Mouse (Mus musculus): ENCODE measurements around the gene Acad10. TPM values are rescaled to one million over a fixed set of nuclear protein-coding genes. Genes with fewer than 3 reads are reported as not detected.
"Not testable (repeated sequence)": the region's sequence is repeated elsewhere in the genome, so short reads cannot be mapped to it uniquely, and the experiment has no call there.

Gene Acad10
- polyA plus RNA-seq, 1 experiment from 2014 or later, result 1.9 TPM

DNA sequence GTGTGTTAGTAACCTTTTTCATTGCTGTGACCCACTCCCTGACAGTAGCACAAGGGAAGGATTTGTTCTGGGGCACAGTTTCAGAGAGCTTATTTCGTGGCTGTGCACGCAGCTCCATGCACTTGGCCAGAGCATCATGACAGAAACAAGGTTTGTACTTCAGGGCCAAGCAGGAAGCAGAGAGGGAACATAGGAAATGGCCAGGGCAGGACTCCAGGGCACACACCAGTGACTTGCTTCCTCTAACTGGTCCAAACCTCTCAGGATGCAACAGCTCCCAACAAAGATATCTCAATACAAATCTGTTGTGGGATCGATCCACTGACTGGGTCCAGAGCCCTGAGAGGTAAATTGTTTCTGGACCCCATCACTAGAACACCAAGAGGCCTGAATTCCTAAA lies 45.4 kb downstream of the Acad10 start:
- H3K27me3 ChIP-seq; H3K4me3 ChIP-seq; H3K9me3 ChIP-seq; H3K36me3 ChIP-seq; H3K27ac ChIP-seq; H3K9ac ChIP-seq; H3K4me2 ChIP-seq; H3K4me1 ChIP-seq; ATAC-seq (ENCODE audit: insufficient number of reproducible peaks, insufficient read depth, low FRiP score, low TSS enrichment, low read depth): not testable (repeated sequence)
- WGBS, result 83% methylated on average over 3 of the region's 3 CpGs

DNA sequence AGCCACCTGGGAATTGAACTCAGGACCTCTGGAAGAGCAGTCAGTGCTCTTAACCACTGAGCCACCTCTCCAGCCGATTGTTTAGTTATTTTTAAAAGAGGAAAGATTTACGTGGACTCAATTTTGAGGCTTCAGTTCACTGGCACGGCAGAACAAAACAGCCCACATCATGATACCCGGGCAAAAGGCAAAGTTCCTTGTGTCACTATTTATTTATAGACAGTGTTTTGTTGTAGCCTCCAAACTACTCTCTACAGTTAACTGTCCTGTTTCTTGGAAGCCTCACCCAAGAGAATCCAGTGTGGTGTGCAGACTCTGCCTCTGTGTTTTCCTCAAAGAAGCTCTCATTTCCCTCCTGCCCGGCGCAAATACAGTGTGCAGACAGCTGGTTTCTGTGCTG lies 48.3 kb downstream of the Acad10 start:
- H3K27ac ChIP-seq, result no peak overlapping the region
- ATAC-seq (ENCODE audit: insufficient number of reproducible peaks, insufficient read depth, low FRiP score, low TSS enrichment, low read depth), result no peak
- no peaks in the 10 kb centered on the region for H3K27me3 ChIP-seq
- WGBS, result 84% methylated on average over 6 of the region's 6 CpGs
- no peaks in the 10 kb centered on the region for H3K9me3 ChIP-seq
- no peaks in the 10 kb centered on the region for H3K4me1 ChIP-seq
- H3K9ac ChIP-seq, result no peak overlapping the region
- no peak overlapping the region for H3K4me2 ChIP-seq
- H3K4me3 ChIP-seq, result no peak overlapping the region
- no peaks in the 10 kb centered on the region for H3K36me3 ChIP-seq

DNA sequence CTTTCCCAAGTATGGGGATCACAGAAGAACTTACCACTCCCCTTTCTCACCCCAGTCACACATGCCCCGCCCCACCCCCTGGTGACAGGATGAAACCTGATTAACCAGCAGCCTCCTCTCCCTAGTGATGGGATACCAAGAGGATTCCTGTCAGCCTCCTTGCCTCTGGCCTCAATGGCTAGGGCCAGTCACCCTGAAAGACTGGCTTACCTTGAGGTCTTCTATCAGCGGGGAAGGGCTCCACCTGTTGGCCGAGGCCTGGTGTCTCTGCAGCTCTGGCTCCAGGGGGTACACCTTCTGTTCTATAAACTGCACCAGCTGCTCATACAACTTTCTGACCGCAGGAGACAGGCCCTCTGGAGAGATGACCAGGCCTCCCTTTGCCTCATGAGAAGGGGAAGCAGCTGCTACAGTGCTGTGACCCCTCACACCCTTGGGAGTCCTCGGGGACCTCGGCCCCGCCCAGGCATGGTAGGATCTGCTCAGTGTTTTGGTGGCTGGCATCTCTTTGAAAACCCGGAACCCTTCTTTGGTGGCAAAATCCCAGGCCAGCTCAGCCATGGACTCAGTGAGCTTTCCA lies 50.7 kb downstream of the Acad10 start:
- 56% methylated on average over 8 of the region's 8 CpGs for WGBS
- H3K27ac ChIP-seq; H3K4me1 ChIP-seq; H3K4me3 ChIP-seq; H3K27me3 ChIP-seq; H3K4me2 ChIP-seq; H3K36me3 ChIP-seq; ATAC-seq (ENCODE audit: insufficient number of reproducible peaks, insufficient read depth, low FRiP score, low TSS enrichment, low read depth); H3K9ac ChIP-seq; H3K9me3 ChIP-seq: not testable (repeated sequence)

DNA sequence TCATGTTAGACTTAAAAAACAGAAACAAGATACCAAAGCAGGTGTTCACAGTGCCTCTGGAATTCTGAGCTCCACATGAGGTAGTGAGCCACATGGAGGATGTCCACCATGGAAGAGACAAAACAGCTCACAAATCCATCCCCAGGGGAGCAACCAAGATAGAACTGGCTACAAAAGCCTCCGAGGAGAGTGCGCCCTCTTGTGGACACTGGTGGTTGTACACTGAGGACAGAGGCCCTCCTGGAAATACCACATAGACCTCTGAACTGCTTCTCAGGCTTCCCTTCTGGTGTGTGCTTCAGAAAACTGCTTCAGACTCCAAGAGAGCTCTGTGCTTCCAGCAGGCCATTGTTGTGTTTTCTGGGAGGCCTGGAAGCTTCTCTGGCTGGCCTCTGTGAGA lies 54.2 kb downstream of the Acad10 start:
- no peak overlapping the region for H3K9ac ChIP-seq
- 0 out of 2 replicates have a peak, but pooled peaks cover 6% of the 10 kb centered on the region for H3K4me1 ChIP-seq
- H3K4me3 ChIP-seq, result no peak overlapping the region
- H3K27me3 ChIP-seq, result no peaks in the 10 kb centered on the region
- no peaks in the 10 kb centered on the region for H3K9me3 ChIP-seq
- ATAC-seq (ENCODE audit: insufficient number of reproducible peaks, insufficient read depth, low FRiP score, low TSS enrichment, low read depth), result no peak
- no peak overlapping the region for H3K4me2 ChIP-seq
- H3K36me3 ChIP-seq, result no peaks in the 10 kb centered on the region
- WGBS, result 0% methylated on average over 2 of the region's 2 CpGs
- no peak overlapping the region for H3K27ac ChIP-seq

DNA sequence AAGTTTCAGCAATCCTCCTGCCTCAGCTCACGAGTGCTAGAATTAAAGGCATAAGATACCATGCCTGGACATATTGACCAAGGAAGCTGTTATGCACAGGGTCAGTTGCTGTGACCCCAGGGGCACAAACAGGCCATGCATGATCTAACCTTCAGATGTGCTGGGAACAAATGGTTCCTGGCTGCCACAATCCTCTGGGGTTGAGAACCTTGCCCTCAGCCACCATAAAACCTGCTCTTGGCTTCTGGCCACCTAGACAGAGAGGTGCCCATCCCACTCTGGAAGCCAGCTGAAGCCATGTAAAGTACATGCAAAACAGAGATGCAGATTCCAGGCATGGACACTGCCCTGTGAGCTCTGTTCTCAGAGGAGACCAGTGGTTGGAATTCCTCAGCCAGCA lies 56.5 kb downstream of the Acad10 start:
- not testable (repeated sequence) for H3K36me3 ChIP-seq; H3K4me2 ChIP-seq; H3K27ac ChIP-seq; H3K4me3 ChIP-seq; H3K9me3 ChIP-seq; H3K4me1 ChIP-seq; H3K9ac ChIP-seq; H3K27me3 ChIP-seq; ATAC-seq (ENCODE audit: insufficient number of reproducible peaks, insufficient read depth, low FRiP score, low TSS enrichment, low read depth)
- WGBS, result 80% methylated on average over 1 of the region's 1 CpGs

DNA sequence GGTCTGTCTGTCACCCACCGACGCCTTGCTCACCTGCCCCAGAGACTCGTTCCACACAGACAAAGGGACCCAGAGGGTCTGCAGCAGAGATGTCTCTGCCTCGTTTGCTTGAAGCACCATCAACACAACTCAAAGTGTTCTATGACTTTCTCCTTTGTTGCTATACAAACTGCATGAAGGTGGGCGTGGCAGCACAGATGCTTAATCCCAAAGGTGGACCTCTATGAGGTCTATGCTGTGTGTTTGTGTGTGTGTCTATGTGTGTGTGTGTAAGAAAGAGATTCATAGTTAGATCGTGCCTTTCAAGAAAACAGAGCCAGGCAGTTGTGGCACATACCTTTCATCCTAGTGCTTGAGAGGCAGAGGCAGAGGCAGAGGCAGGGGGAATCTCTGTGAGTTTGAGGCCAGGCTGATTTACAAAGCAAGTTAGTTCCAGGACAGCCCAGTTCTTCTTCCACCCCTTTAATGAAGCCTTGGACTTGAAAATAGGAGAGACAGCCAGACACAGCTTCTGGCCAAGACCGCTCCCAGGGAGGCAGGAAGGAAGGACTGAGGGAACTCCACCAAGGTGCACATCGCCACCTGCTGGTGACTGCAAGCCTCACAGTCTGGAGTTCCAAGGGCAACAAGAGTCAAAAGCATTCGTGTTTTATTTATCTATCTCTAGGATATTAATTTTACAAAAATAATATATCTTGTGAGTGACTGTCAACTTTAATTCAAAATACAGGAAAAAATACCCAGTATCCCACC lies 58.6 kb downstream of the Acad10 start:
- Histone ChIP-seq H3K27ac (no peak overlapping the region), H3K4me2 (no peak overlapping the region; the same call in 1 of the 2 replicates)
- 31% methylated on average over 9 of the region's 9 CpGs for WGBS

DNA sequence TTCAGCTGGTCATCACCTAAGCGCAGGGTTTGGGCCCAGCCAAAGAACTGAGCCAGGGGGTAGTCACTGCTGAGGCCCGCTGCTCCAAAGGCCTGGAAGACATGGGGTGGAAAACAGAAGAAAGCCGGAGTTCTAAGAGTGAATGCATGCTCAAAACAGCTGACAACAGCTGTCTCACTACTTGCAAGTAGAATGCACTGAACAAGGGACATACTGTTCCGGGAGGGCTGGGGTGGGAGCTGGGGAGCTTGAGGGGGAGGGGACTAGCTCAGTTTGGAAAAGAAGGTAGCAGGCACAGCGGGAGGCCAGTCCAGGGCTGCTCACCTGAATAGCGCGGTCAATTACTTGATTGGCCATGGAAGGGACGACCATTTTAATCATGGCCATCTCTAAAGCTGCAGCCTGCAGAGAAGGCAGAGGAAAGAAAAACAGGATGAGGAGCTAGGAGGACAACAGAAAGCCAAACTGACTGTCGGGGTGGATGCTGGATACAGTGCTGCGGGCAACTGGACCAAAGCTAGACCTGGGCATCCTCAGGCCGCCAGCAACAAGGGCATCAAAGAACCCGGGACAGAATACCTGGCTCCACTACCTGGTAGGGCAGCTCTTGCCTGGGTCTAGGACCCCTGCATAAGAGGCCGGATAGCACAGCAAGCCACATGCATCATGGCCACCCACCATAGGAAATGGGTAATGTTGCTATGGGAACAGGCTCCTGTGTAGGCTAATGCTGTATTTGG lies 61.3 kb downstream of the Acad10 start:
- Histone ChIP-seq H3K4me2 (no peak overlapping the region), H3K4me1 (peaks cover 10% of the 10 kb centered on the region), H3K4me3 (no peak overlapping the region), H3K27me3 (no peaks in the 10 kb centered on the region), H3K9ac (peak overlapping the region; percentile 16; the same call in 1 of the 2 replicates), H3K27ac (no peak overlapping the region), H3K36me3 (no peaks in the 10 kb centered on the region), H3K9me3 (no peaks in the 10 kb centered on the region)
- WGBS, result 50% methylated on average over 13 of the region's 13 CpGs
- ATAC-seq (ENCODE audit: insufficient number of reproducible peaks, insufficient read depth, low FRiP score, low TSS enrichment, low read depth), result no peak

More for the DNA sequence above, 58.6 kb downstream of the Acad10 start:
- ATAC-seq (ENCODE audit: insufficient number of reproducible peaks, insufficient read depth, low FRiP score, low TSS enrichment, low read depth), result no peak
- Histone ChIP-seq H3K36me3 (no peaks in the 10 kb centered on the region), H3K4me1 (peaks cover 6% of the 10 kb centered on the region; the same call in 1 of the 2 replicates), H3K9ac (no peak overlapping the region), H3K27me3 (no peaks in the 10 kb centered on the region), H3K9me3 (no peaks in the 10 kb centered on the region), H3K4me3 (no peak overlapping the region)

DNA sequence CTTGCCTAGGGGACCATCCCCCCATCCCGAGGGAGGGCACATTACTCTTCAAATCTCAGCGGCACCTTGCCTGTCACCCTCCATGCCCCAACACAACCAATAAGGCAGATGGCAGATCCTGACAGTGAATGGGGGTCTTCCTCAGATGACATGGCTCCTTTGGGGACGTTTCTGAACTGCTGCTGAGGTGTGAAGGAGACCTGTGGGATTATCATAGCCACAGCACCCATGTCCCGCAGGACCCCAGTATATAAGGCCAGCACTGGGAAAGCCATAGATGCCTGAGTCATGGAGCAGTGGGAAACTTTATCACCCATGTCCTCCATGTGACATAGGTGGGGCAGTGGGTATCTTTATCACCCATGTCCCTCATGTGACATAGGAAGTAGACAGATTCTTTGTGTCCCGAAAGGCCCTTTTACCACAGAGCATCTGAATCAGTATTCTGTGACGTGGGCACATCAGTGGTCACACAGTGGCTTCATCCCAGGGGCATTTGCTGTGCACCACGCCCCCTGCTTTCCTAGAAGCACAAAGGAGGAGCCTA lies 62.2 kb downstream of the Acad10 start:
- no peak overlapping the region for H3K4me3 ChIP-seq
- no peak overlapping the region for H3K4me2 ChIP-seq
- H3K9me3 ChIP-seq, result no peaks in the 10 kb centered on the region
- H3K27me3 ChIP-seq, result no peaks in the 10 kb centered on the region
- no peak for ATAC-seq (ENCODE audit: insufficient number of reproducible peaks, insufficient read depth, low FRiP score, low TSS enrichment, low read depth)
- H3K36me3 ChIP-seq, result no peaks in the 10 kb centered on the region
- H3K27ac ChIP-seq, result no peak overlapping the region
- no peak overlapping the region; the same call in 1 of the 2 replicates for H3K9ac ChIP-seq
- WGBS, result 77% methylated on average over 7 of the region's 7 CpGs
- peaks cover 13% of the 10 kb centered on the region for H3K4me1 ChIP-seq

DNA sequence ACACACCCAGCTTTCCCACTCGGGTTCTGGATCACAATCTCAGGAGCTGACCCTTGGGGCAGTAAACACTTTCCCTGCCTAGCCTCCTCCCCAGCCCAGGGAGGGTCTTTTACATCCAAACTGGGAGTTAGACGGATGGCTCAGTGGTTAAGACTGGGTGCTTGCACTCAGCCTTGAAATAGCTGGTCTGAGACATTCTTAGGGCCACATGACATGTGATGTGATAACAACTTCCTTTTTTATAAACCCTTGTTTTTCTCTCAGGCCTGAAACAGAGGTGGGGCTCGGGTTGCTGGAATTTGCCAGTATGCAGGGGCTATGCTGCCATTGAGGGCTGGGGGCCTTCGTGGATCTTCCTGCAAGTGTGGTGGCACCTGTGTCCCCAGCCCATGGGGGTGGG lies 63.0 kb downstream of the Acad10 start:
- no peaks in the 10 kb centered on the region for H3K9me3 ChIP-seq
- H3K27me3 ChIP-seq, result no peaks in the 10 kb centered on the region
- 68% methylated on average over 4 of the region's 4 CpGs for WGBS
- no peak overlapping the region for H3K4me3 ChIP-seq
- no peak overlapping the region for H3K4me2 ChIP-seq
- ATAC-seq (ENCODE audit: insufficient number of reproducible peaks, insufficient read depth, low FRiP score, low TSS enrichment, low read depth), result no peak
- no peak overlapping the region for H3K27ac ChIP-seq
- no peak overlapping the region for H3K9ac ChIP-seq
- peaks cover 20% of the 10 kb centered on the region for H3K4me1 ChIP-seq
- no peaks in the 10 kb centered on the region for H3K36me3 ChIP-seq

DNA sequence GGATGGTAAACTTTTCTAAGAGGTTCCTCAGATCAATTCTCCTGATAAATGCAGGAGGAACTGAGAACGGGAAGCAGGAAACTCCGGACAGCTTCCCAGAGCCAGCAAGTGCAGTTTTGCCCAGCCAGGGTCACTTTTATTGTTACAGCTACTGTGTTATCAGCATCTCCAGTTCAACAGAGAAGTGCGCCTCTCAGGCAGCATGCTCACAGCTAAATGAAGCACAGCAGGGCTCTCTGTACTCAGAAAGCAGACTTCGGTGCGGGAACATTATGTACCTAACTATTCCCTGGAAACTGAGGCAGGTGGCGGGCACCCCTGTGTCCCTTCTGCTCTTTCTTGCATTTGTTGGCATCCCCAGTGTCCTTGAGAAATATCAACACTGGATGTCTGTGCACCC lies 64.1 kb downstream of the Acad10 start:
- Histone ChIP-seq H3K4me2 (no peak overlapping the region), H3K36me3 (no peaks in the 10 kb centered on the region), H3K9ac (no peak overlapping the region), H3K9me3 (no peaks in the 10 kb centered on the region), H3K27ac (no peak overlapping the region), H3K4me3 (no peak overlapping the region), H3K27me3 (no peaks in the 10 kb centered on the region), H3K4me1 (peaks cover 25% of the 10 kb centered on the region)
- ATAC-seq (ENCODE audit: insufficient number of reproducible peaks, insufficient read depth, low FRiP score, low TSS enrichment, low read depth), result no peak
- 80% methylated on average over 6 of the region's 6 CpGs for WGBS

DNA sequence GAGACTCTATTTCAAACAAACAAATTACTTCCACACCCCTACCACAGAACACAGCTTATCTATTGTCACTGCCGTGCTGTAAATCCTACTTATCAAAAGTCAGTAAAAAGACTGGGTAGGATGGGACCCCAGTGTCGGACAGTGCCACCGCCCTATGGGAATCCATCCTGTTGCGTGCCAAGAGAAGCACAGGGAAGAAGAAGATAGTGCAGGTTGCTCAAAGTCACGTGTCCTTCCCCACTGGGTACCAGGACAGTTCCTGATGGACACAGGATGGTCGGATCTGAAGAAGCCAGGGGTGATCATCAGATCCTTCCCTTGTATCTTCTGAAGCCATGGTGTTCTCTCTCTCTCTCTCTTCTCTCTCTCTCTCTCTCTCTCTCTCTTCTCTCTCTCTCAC lies 64.6 kb downstream of the Acad10 start:
- no peak overlapping the region for H3K4me3 ChIP-seq
- H3K9me3 ChIP-seq, result no peaks in the 10 kb centered on the region
- H3K9ac ChIP-seq, result no peak overlapping the region
- no peak for ATAC-seq (ENCODE audit: insufficient number of reproducible peaks, insufficient read depth, low FRiP score, low TSS enrichment, low read depth)
- peaks cover 26% of the 10 kb centered on the region for H3K4me1 ChIP-seq
- no peaks in the 10 kb centered on the region for H3K27me3 ChIP-seq
- no peak overlapping the region for H3K4me2 ChIP-seq
- H3K36me3 ChIP-seq, result no peaks in the 10 kb centered on the region
- WGBS, result 82% methylated on average over 6 of the region's 6 CpGs
- no peak overlapping the region for H3K27ac ChIP-seq

Data from embryonic facial prominence, embryonic 13.5 days (tissue).